Mouse (Mus musculus): ENCODE measurements around the gene Saysd1. TPM values are rescaled to one million over a fixed set of nuclear protein-coding genes. Genes with fewer than 3 reads are reported as not detected.

Saysd1 gene
- 34.3 TPM for polyA plus RNA-seq (2017; shearing (Covaris generic))

GRCm38 (mm10) chr14:20138484-20139355, at the start of gene Saysd1:
Saysd1 (minus strand) TSS chr14:20138534.

GRCm38 (mm10) chr14:20181466-20181921, 43.2 kb upstream of the Saysd1 start, which contains the start of gene Kcnk5:
Kcnk5 (minus strand) TSS chr14:20181809.

Other genes starting within 250 kb of the Saysd1 start
- 43.9 TPM for gene Gng2, start 160.9 kb downstream of the Saysd1 start, polyA plus RNA-seq (2017; shearing (Covaris generic))
- gene Kcnk5, start 43.3 kb upstream of the Saysd1 start, polyA plus RNA-seq (2017; shearing (Covaris generic)) = 6.7 TPM
- not detected for gene Kcnk16, start 130.7 kb upstream of the Saysd1 start, polyA plus RNA-seq (2017; shearing (Covaris generic))
- 17.6 TPM for gene Nudt13, start 156.2 kb upstream of the Saysd1 start, polyA plus RNA-seq (2017; shearing (Covaris generic))
- gene Ecd, start 209.6 kb upstream of the Saysd1 start, polyA plus RNA-seq (2017; shearing (Covaris generic)) = 61.1 TPM
- gene Fam149b, start 209.6 kb upstream of the Saysd1 start, polyA plus RNA-seq (2017; shearing (Covaris generic)) = 75.8 TPM